Mouse (Mus musculus) bone marrow macrophage, adult 2 months (primary cell): ENCODE data around the gene Snap29.

Experiments used
- CTCF ChIP-seq: IDR thresholded peaks from 2 replicates; pipeline ENCODE4 v1.5.1; 2012; ENCODE audit warnings: low read depth, mild to moderate bottlenecking, low read length, moderate library complexity
- POLR2A ChIP-seq: IDR thresholded peaks from 2 replicates; pipeline ENCODE4 v1.6.1; 2012; ENCODE audit warnings: mild to moderate bottlenecking, low read depth, low read length, borderline replicate concordance

GRCm38 (mm10) chr16:17405271-17405696, 502 bp upstream of the Snap29 start:
- TF ChIP-seq CTCF (no peak), POLR2A (no peak)
